Mouse (Mus musculus) embryonic facial prominence, embryonic 10.5 days (tissue): ENCODE results near the gene Sptbn4. TPM values are rescaled to one million over a fixed set of nuclear protein-coding genes. Genes with fewer than 3 reads are reported as not detected.
A peak's percentile ranks its signal among the peaks of the same experiment; 100 is the strongest.

Experiments
- DNase-seq: peaks from one replicate; pipeline ENCODE4 v3.0.0-alpha.2; 2017; ENCODE audit warnings: low spot score
- H3K27ac ChIP-seq: fragments of 300-500 bp; sonication (generic); replicated peaks from 2 replicates; pipeline ENCODE4 v1.5.1; 2016; ENCODE audit warnings: mild to moderate bottlenecking
- H3K27me3 ChIP-seq: fragments of 300-500 bp; sonication (generic); replicated peaks from 2 replicates; pipeline ENCODE4 v1.6.1; 2016; ENCODE audit warnings: low read depth, mild to moderate bottlenecking; ENCODE audit not compliant: poor library complexity, severe bottlenecking
- H3K36me3 ChIP-seq: fragments of 300-500 bp; sonication (generic); replicated peaks from 2 replicates; pipeline ENCODE4 v1.6.1; 2016; ENCODE audit warnings: mild to moderate bottlenecking, moderate library complexity
- H3K4me1 ChIP-seq: fragments of 300-500 bp; sonication (generic); 2 replicates; pipeline ENCODE4 v1.6.1; 2016
- H3K4me3 ChIP-seq: fragments of 300-500 bp; sonication (generic); 2 replicates; pipeline ENCODE4 v1.5.1; 2016; ENCODE audit warnings: mild to moderate bottlenecking, moderate library complexity
- H3K9me3 ChIP-seq: fragments of 300-500 bp; sonication (generic); 2 replicates; pipeline ENCODE4 v1.6.1; 2016; ENCODE audit warnings: mild to moderate bottlenecking
- WGBS: fragments of 180-500 bp; shearing (Covaris S2); methylation state at CpG from one replicate; pipeline ENCODE4 v1.1.7; 2016; 5-methylcytosine and 5-hydroxymethylcytosine counted together
- polyA plus RNA-seq: library from polyadenylated mRNA; unstranded; fragments of >200 nt; fragmentation: Nextera tagmentation; extraction: Ambion mirVana; gene quantifications from 2 replicates; pipeline ENCODE4 v1.2.1, GENCODE M21; 2016

The Sptbn4 gene
- polyA plus RNA-seq, 1 experiment from 2014 or later = 0.35 TPM

DNA sequence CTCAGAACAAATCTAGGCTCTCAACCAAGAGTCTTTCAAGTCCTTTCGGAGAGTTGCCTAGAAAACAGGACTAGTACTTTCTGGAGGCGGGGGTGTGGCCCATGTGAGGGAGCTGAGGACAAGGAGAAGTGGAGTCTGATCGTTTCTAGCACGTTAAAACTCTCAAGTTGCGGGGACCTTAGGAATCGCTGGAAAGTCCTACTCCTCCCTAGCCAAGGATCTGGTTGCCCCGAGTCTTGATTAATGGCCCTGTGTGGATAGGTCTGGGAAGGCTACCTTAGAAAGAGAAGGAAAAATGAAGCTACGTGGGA lies 116.0 kb downstream of the Sptbn4 start:
- no peaks in the 10 kb centered on the region for H3K36me3 ChIP-seq
- H3K27ac ChIP-seq = no peak overlapping the region
- H3K27me3 ChIP-seq = peaks cover 99% of the 10 kb centered on the region
- H3K9me3 ChIP-seq = 0 out of 2 replicates have a peak, but pooled peaks cover 2% of the 10 kb centered on the region
- 5% methylated on average over 8 of the region's 8 CpGs for WGBS
- H3K4me1 ChIP-seq = peaks cover 65% of the 10 kb centered on the region
- peak overlapping the region; percentile 60; the same call in 1 of the 2 replicates for H3K4me3 ChIP-seq
- no peak for DNase-seq

DNA sequence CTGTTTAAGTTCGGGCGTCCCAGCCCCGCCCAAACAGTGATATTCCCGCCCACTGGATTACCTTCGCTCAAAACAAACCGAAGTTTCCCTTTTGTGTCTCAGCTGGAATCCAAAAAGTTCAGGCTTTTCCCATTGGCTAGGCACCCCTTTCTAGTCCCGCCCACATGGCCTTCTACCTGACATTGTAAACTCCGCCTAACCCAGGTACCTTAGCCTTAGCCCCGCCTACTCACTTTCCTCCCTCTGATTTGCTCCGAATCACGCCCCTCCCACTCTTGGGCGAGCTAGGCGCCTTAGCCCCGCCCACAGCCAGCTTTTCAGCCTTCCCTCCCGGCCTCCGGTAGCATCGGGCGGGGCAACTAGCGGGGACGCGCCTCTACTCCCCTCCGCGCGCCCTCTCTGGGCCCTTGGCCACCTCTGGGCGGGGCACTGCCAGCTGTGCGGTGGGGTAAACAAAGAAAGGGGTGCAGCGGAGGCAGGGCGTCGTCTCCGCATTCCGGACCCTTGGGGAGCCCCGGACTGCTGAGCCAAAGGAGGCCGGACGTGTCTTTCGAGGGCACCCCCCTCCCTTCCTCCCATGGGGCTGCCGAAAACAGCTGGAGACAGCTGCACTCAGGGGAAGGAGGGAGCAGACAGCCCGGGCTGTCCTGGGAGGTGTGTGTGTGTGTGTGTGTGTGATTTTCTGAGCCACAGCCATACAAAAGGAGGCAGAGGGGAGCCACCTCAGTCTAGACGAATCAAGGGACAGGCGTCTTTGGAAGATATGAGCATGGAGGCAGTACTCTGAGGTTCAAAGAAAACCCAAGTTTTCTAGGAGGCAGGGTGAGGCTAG lies 116.6 kb downstream of the Sptbn4 start:
- H3K27ac ChIP-seq = 0 out of 2 replicates have a peak overlapping the region, but pooled peaks have one; percentile 37
- peaks cover 69% of the 10 kb centered on the region for H3K4me1 ChIP-seq
- WGBS = under 1% methylated on average over 39 of the region's 39 CpGs

DNA sequence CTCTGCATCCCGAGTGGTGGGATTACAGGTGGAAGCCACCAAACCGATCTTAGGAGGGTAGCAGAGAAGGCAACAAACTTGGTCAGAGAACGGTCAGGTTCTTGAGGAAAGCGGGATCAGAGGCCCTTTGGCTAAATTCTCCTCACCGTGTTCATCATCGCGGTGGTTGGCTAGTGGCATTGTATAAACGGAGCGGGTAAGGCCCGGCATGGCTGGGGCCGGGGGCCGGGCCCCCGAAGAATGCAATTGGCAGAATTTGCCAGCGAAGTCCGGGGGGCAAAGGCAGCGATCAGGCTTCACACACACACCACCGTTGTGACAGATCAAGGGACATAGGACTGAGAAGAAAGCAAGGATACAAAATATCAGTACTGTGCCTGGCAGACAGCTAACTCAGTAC lies 117.5 kb downstream of the Sptbn4 start:
- peaks cover 72% of the 10 kb centered on the region for H3K4me1 ChIP-seq
- 26% methylated on average over 17 of the region's 17 CpGs for WGBS

More for the DNA sequence above, 116.6 kb downstream of the Sptbn4 start:
- Histone ChIP-seq H3K36me3 (no peaks in the 10 kb centered on the region), H3K4me3 (peak overlapping the region; percentile 60), H3K27me3 (peaks cover 100% of the 10 kb centered on the region), H3K9me3 (0 out of 2 replicates have a peak, but pooled peaks cover 2% of the 10 kb centered on the region)
- DNase-seq = peak; percentile 85

DNA sequence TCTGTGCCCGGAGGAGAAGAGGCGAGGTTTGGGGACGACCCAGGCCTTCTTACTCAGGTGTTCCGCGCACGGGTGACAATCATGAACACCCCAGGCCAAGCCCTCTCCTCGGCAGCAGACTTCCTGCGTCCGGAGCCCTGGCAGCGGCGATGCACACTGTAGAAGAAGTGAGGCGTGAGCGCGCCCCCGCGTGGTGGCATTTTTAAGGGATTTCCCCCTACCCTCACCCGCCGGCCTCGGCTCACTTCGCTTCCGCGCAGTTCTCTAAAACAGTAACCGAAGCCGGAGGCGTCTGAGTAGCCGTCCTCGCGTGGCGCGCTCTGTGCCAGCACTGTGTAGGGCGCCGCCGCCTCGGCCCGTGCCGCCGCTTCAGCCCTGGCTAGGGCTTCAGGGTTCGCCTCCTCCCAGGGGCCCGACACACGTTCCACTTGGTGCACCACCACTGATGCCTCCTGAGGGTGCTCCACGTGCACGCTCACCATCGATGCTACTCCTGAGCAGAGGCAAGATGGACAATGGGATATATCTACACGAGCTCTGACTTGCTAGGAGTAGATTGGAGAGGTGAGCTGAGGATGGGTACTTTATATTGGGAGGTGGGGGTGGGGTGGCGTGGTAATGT lies 118.0 kb downstream of the Sptbn4 start:
- Histone ChIP-seq H3K27me3 (peaks cover 100% of the 10 kb centered on the region), H3K36me3 (no peaks in the 10 kb centered on the region), H3K9me3 (0 out of 2 replicates have a peak, but pooled peaks cover 2% of the 10 kb centered on the region), H3K4me1 (peaks cover 69% of the 10 kb centered on the region), H3K27ac (no peak overlapping the region), H3K4me3 (peak overlapping the region; percentile 60)
- peak; percentile 89 for DNase-seq
- WGBS = 4% methylated on average over 45 of the region's 45 CpGs

More for the DNA sequence above, 117.5 kb downstream of the Sptbn4 start:
- H3K9me3 ChIP-seq = 0 out of 2 replicates have a peak, but pooled peaks cover 2% of the 10 kb centered on the region
- H3K27ac ChIP-seq = no peak overlapping the region
- peaks cover 100% of the 10 kb centered on the region for H3K27me3 ChIP-seq
- DNase-seq = no peak
- H3K4me3 ChIP-seq = peak overlapping the region; percentile 60
- H3K36me3 ChIP-seq = no peaks in the 10 kb centered on the region

DNA sequence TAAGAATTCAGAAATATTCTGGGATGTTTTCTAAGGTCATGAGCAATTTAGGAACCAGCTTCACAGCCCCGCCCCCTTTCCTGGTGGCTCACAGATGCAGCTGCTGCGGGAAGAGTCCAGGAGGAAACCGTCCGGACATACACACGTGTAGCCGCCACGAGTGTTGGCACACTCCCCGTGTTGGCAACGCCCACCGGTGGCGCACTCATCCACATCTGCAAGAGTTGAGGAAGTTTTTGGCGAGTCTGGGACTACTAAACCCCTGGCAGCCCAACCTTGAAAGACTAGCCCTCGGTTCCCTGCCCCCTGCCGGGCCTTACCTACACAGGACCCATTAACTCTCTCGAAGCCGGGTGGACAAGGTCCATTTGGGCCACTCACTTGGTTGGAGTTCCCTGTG lies 118.8 kb downstream of the Sptbn4 start:
- Histone ChIP-seq H3K4me1 (peaks cover 61% of the 10 kb centered on the region), H3K9me3 (0 out of 2 replicates have a peak, but pooled peaks cover 2% of the 10 kb centered on the region), H3K36me3 (no peaks in the 10 kb centered on the region), H3K4me3 (no peak overlapping the region), H3K27ac (no peak overlapping the region), H3K27me3 (peaks cover 100% of the 10 kb centered on the region)
- WGBS = 32% methylated on average over 16 of the region's 16 CpGs
- no peak for DNase-seq

DNA sequence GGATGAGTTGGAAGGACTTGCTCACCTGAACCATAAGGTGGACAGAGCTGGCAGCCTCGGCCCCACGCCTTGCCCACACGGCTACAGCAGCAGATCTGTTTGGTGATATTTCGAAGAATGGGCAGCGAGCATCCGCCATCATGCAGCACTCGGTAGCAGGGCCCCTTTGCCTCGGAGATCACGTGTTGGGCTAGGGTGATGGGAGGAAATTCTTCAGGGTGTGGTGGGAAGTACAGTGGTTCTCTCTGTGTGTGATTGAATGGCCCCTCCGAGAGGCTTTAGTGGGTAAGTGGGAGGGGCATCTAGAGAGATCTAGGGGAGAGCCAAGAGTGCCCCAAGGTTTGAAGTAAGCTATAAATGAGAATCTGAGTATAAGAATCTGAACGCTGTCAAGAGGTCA lies 119.3 kb downstream of the Sptbn4 start:
- Histone ChIP-seq H3K4me1 (peaks cover 56% of the 10 kb centered on the region), H3K9me3 (0 out of 2 replicates have a peak, but pooled peaks cover 2% of the 10 kb centered on the region), H3K27ac (no peak overlapping the region), H3K27me3 (peaks cover 100% of the 10 kb centered on the region), H3K36me3 (no peaks in the 10 kb centered on the region), H3K4me3 (no peak overlapping the region)
- 87% methylated on average over 11 of the region's 11 CpGs for WGBS
- no peak for DNase-seq

DNA sequence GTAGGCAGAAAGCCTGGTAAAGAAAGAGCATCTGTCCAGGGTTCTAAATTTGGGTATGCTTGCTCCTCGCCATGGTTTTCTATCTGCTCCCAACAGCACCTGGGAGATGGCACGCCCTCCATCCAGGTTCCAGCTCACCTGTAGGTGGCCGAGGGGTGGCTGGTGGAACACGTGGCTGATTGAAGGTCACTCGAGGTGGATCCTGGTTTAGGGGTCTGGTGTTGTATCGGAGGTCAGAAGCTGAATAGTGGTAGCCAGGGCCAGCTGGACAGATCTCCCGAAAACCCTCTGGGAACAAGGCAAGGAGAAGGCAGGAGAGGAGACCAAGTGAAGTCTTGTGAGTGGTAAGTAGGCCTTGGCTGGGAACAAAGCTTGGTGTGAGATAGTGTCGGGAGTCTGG lies 120.0 kb downstream of the Sptbn4 start:
- no peak for DNase-seq
- WGBS = 90% methylated on average over 8 of the region's 8 CpGs
- no peaks in the 10 kb centered on the region for H3K36me3 ChIP-seq
- H3K27ac ChIP-seq = no peak overlapping the region
- peaks cover 50% of the 10 kb centered on the region for H3K4me1 ChIP-seq
- 0 out of 2 replicates have a peak, but pooled peaks cover 2% of the 10 kb centered on the region for H3K9me3 ChIP-seq
- H3K4me3 ChIP-seq = no peak overlapping the region
- peaks cover 100% of the 10 kb centered on the region for H3K27me3 ChIP-seq

DNA sequence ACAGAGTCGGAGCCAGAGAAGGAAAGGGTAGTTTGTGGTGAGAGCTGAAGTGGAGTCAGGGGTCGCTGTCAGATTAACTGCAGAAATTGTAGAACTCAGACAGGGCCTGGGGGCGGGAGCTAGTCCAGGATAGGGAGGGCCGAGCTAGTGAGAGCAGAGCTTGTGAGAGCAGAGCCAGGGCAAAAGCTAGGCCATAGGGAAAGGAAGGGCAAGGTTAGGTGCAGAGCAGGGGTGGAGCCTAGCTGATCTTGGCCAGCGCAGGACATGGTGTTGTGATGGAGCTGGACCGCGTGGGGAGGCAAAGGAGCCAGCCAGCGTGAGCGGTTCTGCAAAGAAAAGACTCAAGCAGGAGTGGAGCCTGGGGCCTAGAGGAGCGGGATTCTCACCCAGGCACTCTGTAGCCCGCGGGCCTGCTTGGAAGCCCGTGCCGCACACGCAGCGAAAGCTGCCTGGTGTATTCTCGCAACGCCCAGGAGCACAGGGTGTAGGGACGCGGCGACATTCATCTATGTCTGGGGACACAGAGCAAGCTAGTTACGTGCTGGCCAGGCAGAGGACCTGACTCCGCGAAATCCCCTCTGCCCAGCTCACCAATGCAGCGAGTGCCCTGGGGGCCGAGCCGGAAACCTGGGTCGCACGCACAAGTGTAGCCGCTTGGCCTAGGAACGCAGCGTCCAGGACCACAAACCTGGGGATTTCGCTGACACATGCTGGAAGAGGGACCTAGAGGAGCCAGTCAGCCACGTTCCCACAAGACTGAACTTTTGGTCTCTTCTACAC lies 121.2 kb downstream of the Sptbn4 start:
- WGBS = 23% methylated on average over 34 of the region's 34 CpGs
- Histone ChIP-seq H3K9me3 (0 out of 2 replicates have a peak, but pooled peaks cover 2% of the 10 kb centered on the region), H3K4me3 (peak overlapping the region; percentile 54), H3K4me1 (peaks cover 52% of the 10 kb centered on the region), H3K27ac (no peak overlapping the region; the same call in 1 of the 2 replicates), H3K27me3 (peaks cover 100% of the 10 kb centered on the region), H3K36me3 (no peaks in the 10 kb centered on the region)
- DNase-seq = peak; percentile 53

DNA sequence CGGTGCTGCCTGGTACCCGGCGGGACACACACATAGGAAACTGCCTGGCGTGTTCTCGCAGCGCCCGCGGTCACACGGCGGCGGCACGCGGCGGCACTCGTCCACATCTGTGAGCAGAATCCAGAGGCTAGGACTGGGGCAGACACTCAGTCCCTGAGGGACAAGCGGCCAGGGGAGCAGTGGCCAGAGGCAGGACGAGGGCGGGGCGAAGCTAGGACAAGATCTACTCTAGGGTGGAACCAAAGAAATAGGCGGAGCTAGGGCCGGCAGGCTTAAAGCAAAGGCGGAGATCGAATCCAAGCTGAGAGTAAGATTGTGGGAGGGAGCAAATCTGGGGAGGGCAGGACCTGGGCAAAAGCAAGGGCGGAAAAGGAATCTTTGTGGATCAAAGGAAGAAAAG lies 121.8 kb downstream of the Sptbn4 start:
- peak; percentile 64 for DNase-seq
- H3K27ac ChIP-seq = 0 out of 2 replicates have a peak overlapping the region, but pooled peaks have one; percentile 14
- peak overlapping the region; percentile 54 for H3K4me3 ChIP-seq
- H3K27me3 ChIP-seq = peaks cover 100% of the 10 kb centered on the region
- WGBS = 1% methylated on average over 24 of the region's 24 CpGs
- no peaks in the 10 kb centered on the region for H3K9me3 ChIP-seq
- peaks cover 46% of the 10 kb centered on the region for H3K4me1 ChIP-seq
- no peaks in the 10 kb centered on the region for H3K36me3 ChIP-seq

DNA sequence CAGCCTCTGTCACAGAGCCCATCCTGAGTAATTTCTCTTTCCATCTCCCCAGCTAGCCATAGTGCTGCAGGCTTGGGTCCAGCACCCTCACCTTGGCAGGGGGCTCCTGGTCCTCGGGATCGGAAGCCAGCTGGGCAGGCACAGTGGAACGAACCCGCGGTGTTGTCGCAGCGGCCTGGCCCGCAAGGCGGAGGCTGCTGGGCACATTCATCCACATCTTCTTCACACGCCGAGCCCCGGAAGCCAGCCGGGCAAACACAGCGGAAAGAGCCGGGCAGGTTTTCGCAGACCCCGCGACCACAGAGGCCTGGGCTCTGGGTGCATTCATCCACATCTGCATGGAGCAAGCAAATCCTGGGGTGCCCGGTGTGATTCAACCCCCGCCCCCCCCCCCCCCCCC lies 122.6 kb downstream of the Sptbn4 start:
- peak overlapping the region; percentile 54; the same call in 1 of the 2 replicates for H3K4me3 ChIP-seq
- H3K36me3 ChIP-seq = no peaks in the 10 kb centered on the region
- no peak overlapping the region for H3K27ac ChIP-seq
- no peak for DNase-seq
- H3K27me3 ChIP-seq = peaks cover 95% of the 10 kb centered on the region
- 55% methylated on average over 18 of the region's 20 CpGs for WGBS
- H3K9me3 ChIP-seq = no peaks in the 10 kb centered on the region
- H3K4me1 ChIP-seq = peaks cover 41% of the 10 kb centered on the region

DNA sequence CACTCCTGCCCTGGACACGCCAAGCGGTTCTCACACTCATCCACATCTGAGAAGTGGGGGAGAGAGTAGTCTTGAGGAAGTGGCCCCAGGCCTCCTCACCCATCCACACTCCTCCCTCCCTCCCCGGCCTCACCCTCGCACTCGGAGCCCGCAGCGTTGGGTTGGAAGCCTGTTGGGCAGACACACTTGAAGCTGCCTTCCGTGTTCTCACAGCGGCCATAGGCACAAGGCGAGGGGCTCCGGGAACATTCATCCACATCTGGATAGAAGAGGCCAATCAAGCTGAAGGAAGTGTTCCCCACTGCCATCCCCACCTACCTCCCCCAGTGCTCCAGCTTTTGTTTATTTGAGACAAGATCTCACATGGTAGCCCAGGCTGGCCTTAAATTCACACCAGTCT lies 123.3 kb downstream of the Sptbn4 start:
- H3K4me3 ChIP-seq = no peak overlapping the region
- peaks cover 88% of the 10 kb centered on the region for H3K27me3 ChIP-seq
- H3K9me3 ChIP-seq = no peaks in the 10 kb centered on the region
- no peaks in the 10 kb centered on the region for H3K36me3 ChIP-seq
- peaks cover 33% of the 10 kb centered on the region for H3K4me1 ChIP-seq
- no peak for DNase-seq
- no peak overlapping the region for H3K27ac ChIP-seq
- 95% methylated on average over 11 of the region's 11 CpGs for WGBS

DNA sequence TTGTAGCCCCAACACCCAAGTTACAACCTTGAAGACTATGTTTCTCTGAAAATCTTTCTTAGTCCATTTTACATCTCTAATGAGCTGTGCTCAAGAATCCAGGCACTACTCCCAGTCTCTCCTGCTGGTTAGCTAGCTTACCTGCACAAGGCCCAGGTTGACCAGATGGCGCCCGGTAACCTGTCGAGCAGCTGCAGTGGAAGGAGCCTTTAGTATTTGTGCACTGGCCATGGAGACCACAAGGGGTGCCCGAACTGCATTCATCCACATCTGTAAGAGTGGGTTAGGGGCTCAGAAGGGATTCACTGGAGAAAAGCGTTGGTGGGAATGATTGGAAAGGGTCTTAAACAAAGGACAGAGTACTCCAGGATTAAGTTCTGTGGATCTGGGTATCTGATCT lies 124.5 kb downstream of the Sptbn4 start:
- H3K27me3 ChIP-seq = peaks cover 76% of the 10 kb centered on the region
- WGBS = 90% methylated on average over 5 of the region's 5 CpGs
- DNase-seq = no peak

More for the DNA sequence above, 124.5 kb downstream of the Sptbn4 start:
- H3K27ac ChIP-seq = no peak overlapping the region
- no peak overlapping the region for H3K4me3 ChIP-seq
- no peaks in the 10 kb centered on the region for H3K9me3 ChIP-seq
- H3K4me1 ChIP-seq = peaks cover 26% of the 10 kb centered on the region
- H3K36me3 ChIP-seq = no peaks in the 10 kb centered on the region
